Mouse (Mus musculus) ES-E14 (cell line): Measurements from ENCODE around the gene Mcam. TPM values are rescaled to one million over a fixed set of nuclear protein-coding genes. Genes with fewer than 3 reads are reported as not detected.
A peak's percentile ranks its signal among the peaks of the same experiment; 100 is the strongest.

Experiments
- DNase-seq: peaks from one replicate; pipeline ENCODE4 v3.0.0-alpha.2; 2013; ENCODE audit warnings: low read depth, low spot score
- H3K27ac ChIP-seq: 2 replicates; pipeline ENCODE4 v1.5.1; 2012; ENCODE audit warnings: low read depth, mild to moderate bottlenecking, low read length, moderate library complexity, mixed read lengths; ENCODE audit not compliant: poor library complexity, insufficient read depth, severe bottlenecking
- H3K36me3 ChIP-seq: 2 replicates; pipeline ENCODE4 v1.6.1; 2012; ENCODE audit warnings: mild to moderate bottlenecking, low read length, moderate library complexity, mixed read lengths; ENCODE audit not compliant: control insufficient read depth, poor library complexity, insufficient read depth, severe bottlenecking
- H3K4me1 ChIP-seq, 2 experiments: fragments of 150-350 bp in 1 of 2; sonication (generic) in 1 of 2; 2 replicates each; pipeline ENCODE4 v1.6.1; 2012; ENCODE audit warnings: low read length in 2 of 2, mild to moderate bottlenecking in 1 of 2, mixed read lengths in 1 of 2; ENCODE audit not compliant: control insufficient read depth in 2 of 2, insufficient read depth in 2 of 2, poor library complexity in 1 of 2
- H3K4me3 ChIP-seq, 2 experiments: fragments of 150-350 bp in 1 of 2; sonication (generic) in 1 of 2; 2 replicates each; pipeline ENCODE4 v1.5.1; 2012; ENCODE audit warnings: low read length in 2 of 2, low read depth in 1 of 2, mild to moderate bottlenecking in 1 of 2, mixed read lengths in 1 of 2; ENCODE audit not compliant: insufficient read depth in 1 of 2, poor library complexity in 1 of 2, severe bottlenecking in 1 of 2
- H3K9ac ChIP-seq: 2 replicates; pipeline ENCODE4 v1.6.1; 2012; ENCODE audit warnings: low read depth, mild to moderate bottlenecking, low read length, mixed read lengths; ENCODE audit not compliant: poor library complexity, insufficient read depth, severe bottlenecking
- H3K9me3 ChIP-seq: fragments of 150-350 bp; sonication (generic); 2 replicates; pipeline ENCODE4 v1.6.1; 2012; ENCODE audit warnings: low read depth, mild to moderate bottlenecking, low read length; ENCODE audit not compliant: control insufficient read depth, insufficient read depth
- CHD2 ChIP-seq: IDR thresholded peaks from 2 replicates; pipeline ENCODE4 v1.6.1; 2014; ENCODE audit warnings: mild to moderate bottlenecking, low read depth, low read length, inconsistent platforms
- HCFC1 ChIP-seq: IDR thresholded peaks from 2 replicates; pipeline ENCODE4 v1.6.1; 2012; ENCODE audit warnings: low read length, inconsistent platforms, borderline replicate concordance; ENCODE audit not compliant: insufficient read depth
- MAFK ChIP-seq: IDR thresholded peaks from 2 replicates; pipeline ENCODE4 v1.6.1; 2014; ENCODE audit warnings: mild to moderate bottlenecking, low read depth, low read length, inconsistent platforms; ENCODE audit not compliant: insufficient read depth
- ZC3H11A ChIP-seq: IDR thresholded peaks from 2 replicates; pipeline ENCODE4 v1.6.1; 2012; ENCODE audit warnings: low read depth, mild to moderate bottlenecking, inconsistent platforms, low read length, borderline replicate concordance
- ZNF384 ChIP-seq: IDR thresholded peaks from 2 replicates; pipeline ENCODE4 v1.6.1; 2012; ENCODE audit warnings: low read depth, low read length, inconsistent platforms
- in situ Hi-C, 2 experiments: fragments of 600-800 bp; cut with MboI; formaldehyde crosslinking; loops; one replicate each; pipeline ENCODE4 v1.15.1; 2025; ENCODE audit warnings: low sequenced_read_pairs in 2 of 2, inconsistent platforms in 1 of 2; ENCODE audit not compliant: unreplicated experiment in 2 of 2
- total RNA-seq: library from RNA; depleted of rRNA; stranded (reverse); fragments of 300-350 nt; gene quantifications from 2 replicates; pipeline ENCODE4 v1.2.3, GENCODE M21; 2012; rRNA removed

Gene Mcam
- total RNA-seq = 53.1 and 108 TPM in 2 replicates

DNA sequence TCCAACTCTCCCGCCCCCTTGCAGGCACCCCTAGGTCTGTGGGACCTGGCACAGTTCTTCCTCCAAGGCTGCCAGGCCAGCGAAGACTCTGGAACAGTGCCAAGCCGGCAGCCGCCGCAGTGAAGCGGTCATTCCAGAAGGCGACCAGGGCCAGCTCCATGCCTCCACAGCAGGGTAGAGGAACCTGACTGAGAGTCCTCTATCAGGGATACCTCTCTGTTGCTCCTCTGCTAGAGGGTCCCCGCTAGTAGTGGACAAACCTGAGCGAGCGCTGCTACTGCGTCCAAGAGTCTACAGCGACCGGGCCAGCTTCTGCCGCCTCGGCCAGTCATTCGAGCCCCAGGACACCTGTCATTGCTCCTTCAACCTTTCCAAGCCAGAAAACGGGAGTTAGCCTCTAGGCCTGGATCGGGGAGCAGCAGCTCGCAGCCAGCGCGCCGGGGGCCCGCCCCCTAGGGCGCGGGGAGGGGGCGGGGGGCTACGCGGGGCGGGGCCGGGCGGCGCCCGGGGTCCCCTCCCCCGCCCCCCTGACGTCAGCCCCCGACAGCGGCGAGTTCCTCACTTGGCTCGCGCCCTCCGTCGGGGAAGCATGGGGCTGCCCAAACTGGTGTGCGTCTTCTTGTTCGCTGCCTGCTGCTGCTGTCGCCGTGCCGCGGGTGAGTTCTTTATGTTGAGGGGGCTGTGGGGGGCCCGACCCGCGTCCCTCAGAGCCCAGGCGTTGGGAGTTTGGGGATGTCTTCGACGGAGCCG lies at the start of gene Mcam:
TSS of gene Mcam (plus strand) at position 369 of the 750 bp plus-strand sequence.
- peaks cover 2 to 44% of the 10 kb centered on the region in 2 experiments; a peak in 2 of 4 replicates for H3K4me1 ChIP-seq

DNA sequence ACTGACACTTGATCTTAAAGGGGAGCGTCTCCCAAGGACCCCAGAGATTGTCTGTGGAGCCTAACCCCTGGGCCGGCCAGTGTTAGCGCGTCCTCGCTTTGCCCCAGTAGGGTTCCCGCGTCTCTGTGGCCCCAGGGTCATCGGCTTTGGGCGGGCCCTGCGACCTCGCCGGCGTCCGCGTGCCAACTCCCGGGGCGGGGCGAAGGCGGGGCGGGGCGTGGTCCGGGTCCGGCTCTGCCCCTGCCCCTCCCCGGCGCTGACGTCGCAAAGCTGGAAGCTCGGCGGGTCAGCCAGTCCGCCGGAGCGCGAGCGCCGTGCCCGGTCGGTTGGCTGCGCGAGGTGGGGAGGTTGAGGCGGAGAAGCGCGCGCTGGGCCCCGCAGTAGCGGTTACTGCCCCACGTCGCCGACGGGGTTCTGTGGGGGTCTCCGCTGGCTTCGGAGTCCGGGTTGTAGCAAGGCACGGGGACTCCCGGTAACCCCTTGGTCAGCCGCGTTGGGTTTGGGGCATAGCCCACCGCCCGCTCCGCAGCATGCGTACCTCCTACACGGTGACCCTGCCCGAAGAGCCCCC lies 49.5 kb upstream of the Mcam start:
- TF ChIP-seq HCFC1 (no peak), ZNF384 (no peak), ZC3H11A (no peak), CHD2 (no peak), MAFK (no peak)
- in situ Hi-C loops = no loop called here

More for the DNA sequence above, at the start of gene Mcam:
- peaks cover 9% of the 10 kb centered on the region for H3K36me3 ChIP-seq
- H3K9me3 ChIP-seq = no peaks in the 10 kb centered on the region
- H3K27ac ChIP-seq = no peak within 1 kb of the TSS
- in situ Hi-C loops = no loop called here
- peak within 1 kb of the TSS; percentile 40 for H3K9ac ChIP-seq
- TF ChIP-seq MAFK (no peak), HCFC1 (0 out of 2 replicates have a peak, but pooled peaks have one; percentile 23)
- peak within 1 kb of the TSS; percentile 72 to 94 for H3K4me3 ChIP-seq
- no peak for DNase-seq

DNA sequence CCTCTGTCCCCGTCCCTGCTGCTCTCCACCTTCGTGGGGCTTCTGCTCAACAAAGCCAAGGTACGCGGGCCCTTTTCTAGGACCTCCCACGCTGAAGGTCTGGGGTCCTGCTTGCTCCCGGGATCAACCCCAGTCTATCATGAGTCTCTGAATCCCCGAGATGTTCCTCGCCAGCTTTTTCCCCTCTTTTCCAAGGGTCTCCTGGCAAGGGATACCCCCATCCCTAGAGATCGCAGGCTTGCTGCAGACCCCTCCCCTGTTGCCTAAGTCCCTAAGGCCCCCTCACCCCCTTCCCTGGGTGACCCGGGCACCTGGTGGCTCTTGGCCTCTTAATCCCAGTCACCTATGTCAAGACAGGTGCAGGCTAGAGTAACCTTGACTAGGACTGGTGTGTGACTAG lies 49.0 kb upstream of the Mcam start:
- peak overlapping the region; percentile 80 to 87 for H3K4me3 ChIP-seq
- no peaks in the 10 kb centered on the region for H3K9me3 ChIP-seq
- H3K9ac ChIP-seq = peak overlapping the region; percentile 79
- no peak for TF ChIP-seq HCFC1
- no peak for TF ChIP-seq ZNF384
- TF ChIP-seq CHD2 = no peak
- no peak for TF ChIP-seq MAFK
- TF ChIP-seq ZC3H11A = no peak
- H3K4me1 ChIP-seq = peaks cover 4 to 27% of the 10 kb centered on the region in 2 experiments
- H3K36me3 ChIP-seq = no peaks in the 10 kb centered on the region
- no peak overlapping the region for H3K27ac ChIP-seq
- DNase-seq = no peak
- in situ Hi-C loops = no loop called here

More for the DNA sequence above, 49.5 kb upstream of the Mcam start:
- Histone ChIP-seq H3K4me3 (peak overlapping the region; percentile 80 to 87), H3K9me3 (no peaks in the 10 kb centered on the region), H3K36me3 (no peaks in the 10 kb centered on the region), H3K27ac (no peak overlapping the region), H3K9ac (peak overlapping the region; percentile 79), H3K4me1 (peaks cover 4 to 22% of the 10 kb centered on the region in 2 experiments)
- DNase-seq = no peak

DNA sequence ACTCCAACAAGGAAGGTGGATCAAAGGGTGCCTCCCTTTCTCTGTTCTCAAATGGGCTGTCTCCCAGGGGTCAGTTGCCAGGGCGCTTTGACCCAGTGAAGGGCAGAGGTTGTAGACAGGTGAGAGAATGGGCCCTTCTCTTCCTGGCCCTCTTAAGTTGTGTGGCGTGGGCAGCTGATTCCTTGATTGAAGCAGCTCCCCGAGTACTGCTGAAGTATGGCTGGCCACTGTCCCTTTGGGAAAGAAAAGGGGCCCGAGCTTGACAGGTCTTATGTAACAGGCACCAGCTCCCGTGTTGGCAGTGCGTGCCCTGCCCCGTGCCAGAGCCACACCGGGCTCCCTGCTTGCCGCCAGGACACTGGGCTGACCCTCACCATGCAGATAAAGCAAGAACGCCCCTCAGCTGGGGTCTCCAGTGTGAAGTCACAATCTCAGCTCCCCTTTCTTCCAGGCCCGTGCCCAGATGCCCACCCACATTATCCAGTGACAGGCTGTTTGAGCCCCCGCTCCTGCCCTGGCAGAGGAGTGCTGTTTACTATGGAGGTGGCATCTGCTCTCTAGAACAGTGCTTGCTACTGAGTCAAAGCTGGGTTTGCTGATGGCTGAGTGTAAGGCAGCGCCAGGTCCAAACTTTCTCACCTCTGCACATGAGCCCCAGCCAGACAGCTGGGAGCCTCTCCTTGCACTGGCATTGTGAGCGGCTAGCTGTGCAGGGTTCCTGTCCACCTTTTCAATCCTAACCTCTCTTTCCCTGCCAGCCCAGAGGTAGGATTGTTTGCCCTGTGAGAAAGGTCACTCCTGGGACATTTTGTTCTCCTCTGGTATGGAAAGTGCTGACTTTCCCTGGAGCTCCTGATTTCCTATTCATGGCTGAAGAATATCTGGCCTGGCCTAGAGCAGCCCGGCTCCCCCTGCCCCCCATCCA lies 48.3 kb upstream of the Mcam start:
- H3K4me3 ChIP-seq = no peak overlapping the region
- H3K9me3 ChIP-seq = no peaks in the 10 kb centered on the region
- H3K9ac ChIP-seq = no peak overlapping the region
- H3K27ac ChIP-seq = no peak overlapping the region
- peaks cover 4 to 27% of the 10 kb centered on the region in 2 experiments for H3K4me1 ChIP-seq
- in situ Hi-C loops = no loop called here
- TF ChIP-seq CHD2 = no peak
- TF ChIP-seq HCFC1 = no peak
- TF ChIP-seq ZC3H11A = no peak
- TF ChIP-seq ZNF384 = no peak
- no peak for TF ChIP-seq MAFK
- no peaks in the 10 kb centered on the region for H3K36me3 ChIP-seq
- no peak for DNase-seq
